Mouse (Mus musculus): ENCODE measurements around the gene Gm21992. TPM values are rescaled to one million over a fixed set of nuclear protein-coding genes. Genes with fewer than 3 reads are reported as not detected.

The Gm21992 gene
- polyA plus RNA-seq, 1 experiment: 9.0 TPM

GRCm38 (mm10) chr19:4742229-4742628 is 69.2 kb downstream of the Gm21992 start:
- Histone ChIP-seq H3K27ac (ENCODE audit: insufficient read depth, low read depth, low read length) (no peak overlapping the region), H3K4me3 (ENCODE audit: insufficient read depth, low read length) (no peak overlapping the region), H3K4me1 (ENCODE audit: control insufficient read depth, insufficient read depth, low read length) (peaks cover 10% of the 10 kb centered on the region)
- no peak for TF ChIP-seq POLR2A (IDR thresholded peaks at IDR 0.05; ENCODE audit: borderline replicate concordance, low read depth, low read length)
- TF ChIP-seq CTCF (IDR thresholded peaks at IDR 0.05; ENCODE audit: low read depth, low read length): no peak

GRCm38 (mm10) chr19:4741482-4741881 is 69.9 kb downstream of the Gm21992 start:
- Histone ChIP-seq H3K4me3 (ENCODE audit: insufficient read depth, low read length) (no peak overlapping the region), H3K27ac (ENCODE audit: insufficient read depth, low read depth, low read length) (no peak overlapping the region), H3K4me1 (ENCODE audit: control insufficient read depth, insufficient read depth, low read length) (peaks cover 10% of the 10 kb centered on the region)
- TF ChIP-seq POLR2A (IDR thresholded peaks at IDR 0.05; ENCODE audit: borderline replicate concordance, low read depth, low read length): no peak

GRCm38 (mm10) chr19:4739762-4740161 is 71.7 kb downstream of the Gm21992 start:
- Histone ChIP-seq H3K4me3 (ENCODE audit: insufficient read depth, low read length) (no peak overlapping the region), H3K4me1 (ENCODE audit: control insufficient read depth, insufficient read depth, low read length) (peaks cover 10% of the 10 kb centered on the region), H3K27ac (ENCODE audit: insufficient read depth, low read depth, low read length) (no peak overlapping the region)
- TF ChIP-seq CTCF (IDR thresholded peaks at IDR 0.05; ENCODE audit: low read depth, low read length) (no peak), POLR2A (IDR thresholded peaks at IDR 0.05; ENCODE audit: borderline replicate concordance, low read depth, low read length) (no peak)

- Histone ChIP-seq H3K27ac (ENCODE audit: insufficient read depth, low read depth, low read length) (no peak overlapping the region), H3K4me1 (ENCODE audit: control insufficient read depth, insufficient read depth, low read length) (peaks cover 10% of the 10 kb centered on the region), H3K4me3 (ENCODE audit: insufficient read depth, low read length) (no peak overlapping the region)
- TF ChIP-seq CTCF (IDR thresholded peaks at IDR 0.05; ENCODE audit: low read depth, low read length) (no peak), POLR2A (IDR thresholded peaks at IDR 0.05; ENCODE audit: borderline replicate concordance, low read depth, low read length) (no peak)
These were observed 72.4 kb downstream of the Gm21992 start for GRCm38 (mm10) chr19:4739053-4739452.

- H3K4me1 ChIP-seq (ENCODE audit: control insufficient read depth, insufficient read depth, low read length): peaks cover 10% of the 10 kb centered on the region
- H3K27ac ChIP-seq (ENCODE audit: insufficient read depth, low read depth, low read length): no peak overlapping the region
- TF ChIP-seq POLR2A (IDR thresholded peaks at IDR 0.05; ENCODE audit: borderline replicate concordance, low read depth, low read length) (no peak), CTCF (IDR thresholded peaks at IDR 0.05; ENCODE audit: low read depth, low read length) (no peak)
- H3K4me3 ChIP-seq (ENCODE audit: insufficient read depth, low read length): no peak overlapping the region
These were observed 73.5 kb downstream of the Gm21992 start for GRCm38 (mm10) chr19:4737866-4738265.

GRCm38 (mm10) chr19:4733052-4733451 is 78.4 kb downstream of the Gm21992 start:
- TF ChIP-seq POLR2A (IDR thresholded peaks at IDR 0.05; ENCODE audit: borderline replicate concordance, low read depth, low read length) (no peak), CTCF (IDR thresholded peaks at IDR 0.05; ENCODE audit: low read depth, low read length) (no peak)
- Histone ChIP-seq H3K4me1 (ENCODE audit: control insufficient read depth, insufficient read depth, low read length) (no peaks in the 10 kb centered on the region), H3K27ac (ENCODE audit: insufficient read depth, low read depth, low read length) (no peak overlapping the region), H3K4me3 (ENCODE audit: insufficient read depth, low read length) (no peak overlapping the region)

GRCm38 (mm10) chr19:4729186-4729585 is 82.2 kb downstream of the Gm21992 start:
- Histone ChIP-seq H3K4me3 (ENCODE audit: insufficient read depth, low read length) (no peak overlapping the region), H3K4me1 (ENCODE audit: control insufficient read depth, insufficient read depth, low read length) (no peaks in the 10 kb centered on the region), H3K27ac (ENCODE audit: insufficient read depth, low read depth, low read length) (no peak overlapping the region)
- no peak for TF ChIP-seq CTCF (IDR thresholded peaks at IDR 0.05; ENCODE audit: low read depth, low read length)
- no peak for TF ChIP-seq POLR2A (IDR thresholded peaks at IDR 0.05; ENCODE audit: borderline replicate concordance, low read depth, low read length)

- H3K4me1 ChIP-seq (ENCODE audit: control insufficient read depth, insufficient read depth, low read length): peaks cover 9% of the 10 kb centered on the region
- TF ChIP-seq POLR2A (IDR thresholded peaks at IDR 0.05; ENCODE audit: borderline replicate concordance, low read depth, low read length) (no peak), CTCF (IDR thresholded peaks at IDR 0.05; ENCODE audit: low read depth, low read length) (no peak)
- H3K27ac ChIP-seq (ENCODE audit: insufficient read depth, low read depth, low read length): no peak overlapping the region
- no peak overlapping the region for H3K4me3 ChIP-seq (ENCODE audit: insufficient read depth, low read length)
These were observed 90.7 kb downstream of the Gm21992 start for GRCm38 (mm10) chr19:4720671-4721244.

GRCm38 (mm10) chr19:4720112-4720511 is 91.3 kb downstream of the Gm21992 start:
- TF ChIP-seq CTCF (IDR thresholded peaks at IDR 0.05; ENCODE audit: low read depth, low read length) (no peak), POLR2A (IDR thresholded peaks at IDR 0.05; ENCODE audit: borderline replicate concordance, low read depth, low read length) (no peak)
- H3K4me3 ChIP-seq (ENCODE audit: insufficient read depth, low read length): no peak overlapping the region
- no peak overlapping the region for H3K27ac ChIP-seq (ENCODE audit: insufficient read depth, low read depth, low read length)

GRCm38 (mm10) chr19:4719351-4719764 is 92.1 kb downstream of the Gm21992 start:
- Histone ChIP-seq H3K4me3 (ENCODE audit: insufficient read depth, low read length) (no peak overlapping the region), H3K27ac (ENCODE audit: insufficient read depth, low read depth, low read length) (no peak overlapping the region), H3K4me1 (ENCODE audit: control insufficient read depth, insufficient read depth, low read length) (peaks cover 9% of the 10 kb centered on the region)
- TF ChIP-seq POLR2A (IDR thresholded peaks at IDR 0.05; ENCODE audit: borderline replicate concordance, low read depth, low read length) (no peak), CTCF (IDR thresholded peaks at IDR 0.05; ENCODE audit: low read depth, low read length) (no peak)

More at GRCm38 (mm10) chr19:4720112-4720511, 91.3 kb downstream of the Gm21992 start:
- H3K4me1 ChIP-seq (ENCODE audit: control insufficient read depth, insufficient read depth, low read length): peaks cover 9% of the 10 kb centered on the region
